17 mouse cellular contexts compared by ENCODE assay signal in the genomic region with DNA sequence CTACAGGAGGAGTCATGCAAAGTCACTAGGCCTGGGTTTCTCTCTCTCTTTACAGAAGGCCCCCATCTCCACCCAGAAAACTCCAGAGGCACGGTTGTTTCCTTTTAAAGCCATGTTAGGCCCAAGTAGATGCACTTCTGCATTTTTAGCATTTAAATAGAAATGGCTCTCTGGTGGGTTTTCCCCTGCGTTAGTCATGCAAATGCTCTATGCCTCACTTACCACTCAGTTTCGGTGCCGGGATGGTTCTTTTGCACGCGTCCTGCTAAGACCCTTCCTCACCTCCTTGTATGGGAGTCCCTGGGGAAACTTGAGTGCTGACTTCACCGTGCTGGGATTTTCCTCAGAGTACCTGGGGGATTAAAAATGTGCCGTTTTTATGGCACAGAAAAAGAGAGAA. TPM values are rescaled to one million over a fixed set of nuclear protein-coding genes. Genes with fewer than 3 reads are reported as not detected.
A peak's percentile ranks its signal among the peaks of the same experiment; 100 is the strongest.
DNase-seq lines count a peak whose midpoint lies in the region; ATAC-seq and TF ChIP-seq lines count a peak whose summit lies in the region.
"Had no signal": no experiment of that assay in that cellular context is flagged by ENCODE, and none has a peak within 500 bp of the region (broad histone marks: within the 10 kb centered on the region; RNA-seq: fewer than 3 reads in every experiment).

No protein-coding gene starts in this region.

- H3K27ac ChIP-seq in midbrain, postnatal 0 days (ENCODE audit: low read depth, low read length), result no peak overlapping the region
- no peak overlapping the region for H3K27ac ChIP-seq in midbrain, embryonic 16.5 days (ENCODE audit: low read length)
- no peak overlapping the region for H3K27ac ChIP-seq in bone marrow, adult 2 months (ENCODE audit: control insufficient read depth, insufficient read depth, low read depth, low read length, poor library complexity)
- H3K27ac ChIP-seq in midbrain, embryonic 15.5 days, result no peak overlapping the region
- H3K27ac ChIP-seq in intestine, embryonic 15.5 days, result no peak overlapping the region
- H3K27ac ChIP-seq: forebrain, embryonic 13.5 days; gastrocnemius, adult 2 months; heart, embryonic 15.5 days; neural tube, embryonic 13.5 days had no signal

- H3K4me1 ChIP-seq in midbrain, postnatal 0 days (ENCODE audit: insufficient read depth, low read length), result no peaks in the 10 kb centered on the region
- no peaks in the 10 kb centered on the region for H3K4me1 ChIP-seq in midbrain, embryonic 16.5 days (ENCODE audit: control insufficient read depth, insufficient read depth, low read length)
- H3K4me1 ChIP-seq in bone marrow, adult 2 months (ENCODE audit: control insufficient read depth, insufficient read depth, low read length), result peaks cover 1% of the 10 kb centered on the region
- no peaks in the 10 kb centered on the region for H3K4me1 ChIP-seq in midbrain, embryonic 15.5 days
- no peaks in the 10 kb centered on the region for H3K4me1 ChIP-seq in intestine, embryonic 15.5 days (replicated peaks)
- H3K4me1 ChIP-seq: neural tube, embryonic 13.5 days had no signal

- no peak overlapping the region for H3K9ac ChIP-seq in midbrain, postnatal 0 days (replicated peaks; ENCODE audit: low read length, poor library complexity, severe bottlenecking)
- H3K9ac ChIP-seq in midbrain, embryonic 16.5 days (ENCODE audit: low read depth, low read length), result no peak overlapping the region
- no peak overlapping the region for H3K9ac ChIP-seq in midbrain, embryonic 15.5 days
- H3K9ac ChIP-seq in intestine, embryonic 15.5 days, result no peak overlapping the region
- H3K9ac ChIP-seq: forebrain, embryonic 13.5 days; heart, embryonic 15.5 days; neural tube, embryonic 13.5 days had no signal

- no peak for TF ChIP-seq CTCF in midbrain, postnatal 0 days (IDR thresholded peaks at IDR 0.05)
- TF ChIP-seq CTCF in bone marrow, adult 2 months (IDR thresholded peaks at IDR 0.05; ENCODE audit: control insufficient read depth, insufficient read depth, low read length), result no peak

- no peaks in the 10 kb centered on the region for H3K9me3 ChIP-seq in midbrain, postnatal 0 days (ENCODE audit: low read length)
- H3K9me3 ChIP-seq in midbrain, embryonic 16.5 days (replicated peaks; ENCODE audit: control insufficient read depth, low read length, poor library complexity, severe bottlenecking), result no peaks in the 10 kb centered on the region
- H3K9me3 ChIP-seq in midbrain, embryonic 15.5 days, result no peaks in the 10 kb centered on the region
- no peaks in the 10 kb centered on the region for H3K9me3 ChIP-seq in intestine, embryonic 15.5 days
- H3K9me3 ChIP-seq: forebrain, embryonic 13.5 days; heart, embryonic 15.5 days; neural tube, embryonic 13.5 days had no signal

- no peak for TF ChIP-seq POLR2A in bone marrow, adult 2 months (IDR thresholded peaks at IDR 0.05; ENCODE audit: borderline replicate concordance, control insufficient read depth, low read depth, low read length)

- H3K4me2 ChIP-seq in midbrain, postnatal 0 days (ENCODE audit: low read depth, low read length, poor library complexity, severe bottlenecking), result no peak overlapping the region
- no peak overlapping the region for H3K4me2 ChIP-seq in midbrain, embryonic 16.5 days (ENCODE audit: low read length)
- no peak overlapping the region for H3K4me2 ChIP-seq in midbrain, embryonic 15.5 days
- H3K4me2 ChIP-seq in intestine, embryonic 15.5 days (replicated peaks), result no peak overlapping the region
- H3K4me2 ChIP-seq: forebrain, embryonic 13.5 days; heart, embryonic 15.5 days; midbrain, embryonic 11.5 days; neural tube, embryonic 13.5 days had no signal

- WGBS in midbrain, postnatal 0 days, result 58% methylated on average over 8 of the region's 8 CpGs
- 65% methylated on average over 8 of the region's 8 CpGs for WGBS in midbrain, embryonic 16.5 days
- 13% methylated on average over 8 of the region's 8 CpGs for WGBS in bone marrow, adult 2 months
- WGBS in midbrain, embryonic 15.5 days, result 63% methylated on average over 8 of the region's 8 CpGs
- WGBS in intestine, embryonic 15.5 days, result 78% methylated on average over 8 of the region's 8 CpGs

- peak; percentile 3 for DNase-seq in midbrain, postnatal 0 days (ENCODE audit: low spot score)
- DNase-seq in right cerebral cortex, postnatal 4 days, result no peak
- DNase-seq: adrenal gland, adult 2 months; gastrocnemius, adult 2 months; kidney, adult 11 months; layer of hippocampus, adult 9-11 months; left cerebral cortex, postnatal 4 days; right cerebral cortex, adult 18-20 months had no signal

- H3K36me3 ChIP-seq in midbrain, postnatal 0 days (ENCODE audit: insufficient read depth, low read length), result no peaks in the 10 kb centered on the region
- no peaks in the 10 kb centered on the region for H3K36me3 ChIP-seq in midbrain, embryonic 16.5 days (ENCODE audit: control insufficient read depth, insufficient read depth, low read length)
- no peaks in the 10 kb centered on the region for H3K36me3 ChIP-seq in midbrain, embryonic 15.5 days (replicated peaks)
- no peaks in the 10 kb centered on the region for H3K36me3 ChIP-seq in intestine, embryonic 15.5 days
- H3K36me3 ChIP-seq: heart, embryonic 15.5 days; neural tube, embryonic 13.5 days had no signal

- no peaks in the 10 kb centered on the region for H3K27me3 ChIP-seq in midbrain, postnatal 0 days (ENCODE audit: insufficient read depth, low read length)
- no peaks in the 10 kb centered on the region for H3K27me3 ChIP-seq in midbrain, embryonic 16.5 days (ENCODE audit: control insufficient read depth, insufficient read depth, low read depth, low read length)
- no peaks in the 10 kb centered on the region for H3K27me3 ChIP-seq in midbrain, embryonic 15.5 days (replicated peaks)
- H3K27me3 ChIP-seq in intestine, embryonic 15.5 days (replicated peaks), result no peaks in the 10 kb centered on the region
- H3K27me3 ChIP-seq: forebrain, embryonic 13.5 days; heart, embryonic 15.5 days; neural tube, embryonic 13.5 days had no signal

- no peak overlapping the region for H3K4me3 ChIP-seq in midbrain, postnatal 0 days (ENCODE audit: low read depth, low read length)
- H3K4me3 ChIP-seq in midbrain, embryonic 16.5 days (ENCODE audit: low read depth, low read length), result no peak overlapping the region
- peak overlapping the region; percentile 21 for H3K4me3 ChIP-seq in bone marrow, adult 2 months (replicated peaks; ENCODE audit: control insufficient read depth, low read depth, low read length)
- no peak overlapping the region for H3K4me3 ChIP-seq in midbrain, embryonic 15.5 days
- no peak overlapping the region for H3K4me3 ChIP-seq in intestine, embryonic 15.5 days (replicated peaks)
- H3K4me3 ChIP-seq: forebrain, embryonic 13.5 days; gastrocnemius, adult 2 months; heart, embryonic 15.5 days; neural tube, embryonic 13.5 days had no signal

- ATAC-seq in midbrain, postnatal 0 days (ENCODE audit: low FRiP score), result no peak
- ATAC-seq in midbrain, embryonic 16.5 days, result no peak
- 0 out of 2 replicates have a peak, but pooled peaks have one; percentile 3 for ATAC-seq in megakaryocyte progenitor cell, adult 5-6 weeks (replicated peaks; ENCODE audit: poor library complexity)
- no peak for ATAC-seq in midbrain, embryonic 15.5 days (replicated peaks)
- ATAC-seq in intestine, embryonic 15.5 days, result no peak
- ATAC-seq: forebrain, embryonic 13.5 days had no signal

RNA-seq across cellular contexts. Expression of a gene that starts 44.4 kb away (rescaled TPM):
- 4.1 and 5.1 TPM in 2 replicates for total RNA-seq in midbrain, postnatal 0 days (2014; rRNA removed)
- 3.6 and 3.7 TPM in 2 replicates for polyA plus RNA-seq in midbrain, postnatal 0 days (2015; fragmentation: Nextera tagmentation; extraction: Ambion mirVana)
- polyA plus RNA-seq in midbrain, embryonic 16.5 days (2015; fragmentation: Nextera tagmentation; extraction: Ambion mirVana), result 3.7 TPM in 2 replicates
- 8.6 and 13.6 TPM in 2 replicates for polyA plus RNA-seq in bone marrow, adult 2 months (2011; ENCODE audit: insufficient read depth, insufficient read length, low replicate concordance, missing spikeins)
- total RNA-seq in megakaryocyte progenitor cell, adult 5-6 weeks (2015), result 74.0 and 85.9 TPM in 2 replicates
- total RNA-seq in megakaryocyte progenitor cell, adult 5-6 weeks (2017), result 28.1 and 33.9 TPM in 2 replicates
- polyA plus RNA-seq in midbrain, embryonic 15.5 days (2015; fragmentation: Nextera tagmentation; extraction: Ambion mirVana), result 5.1 and 5.8 TPM in 2 replicates
- 26.3 and 31.1 TPM in 2 replicates for polyA plus RNA-seq in intestine, embryonic 15.5 days (2015; fragmentation: Nextera tagmentation; extraction: Ambion mirVana)

RNA-seq across cellular contexts. Expression of a gene that starts 55.3 kb away (rescaled TPM):
- total RNA-seq in midbrain, postnatal 0 days (2014; rRNA removed), result 7.3 and 11.4 TPM in 2 replicates
- polyA plus RNA-seq in midbrain, postnatal 0 days (2015; fragmentation: Nextera tagmentation; extraction: Ambion mirVana), result 6.3 and 7.0 TPM in 2 replicates
- polyA plus RNA-seq in midbrain, embryonic 16.5 days (2015; fragmentation: Nextera tagmentation; extraction: Ambion mirVana), result 8.5 and 9.9 TPM in 2 replicates
- polyA plus RNA-seq in bone marrow, adult 2 months (2011; ENCODE audit: insufficient read depth, insufficient read length, low replicate concordance, missing spikeins), result 12.6 and 23.1 TPM in 2 replicates
- 30.1 and 36.6 TPM in 2 replicates for total RNA-seq in megakaryocyte progenitor cell, adult 5-6 weeks (2015)
- 67.0 and 68.6 TPM in 2 replicates for total RNA-seq in megakaryocyte progenitor cell, adult 5-6 weeks (2017)
- polyA plus RNA-seq in midbrain, embryonic 15.5 days (2015; fragmentation: Nextera tagmentation; extraction: Ambion mirVana), result 9.6 and 9.8 TPM in 2 replicates
- polyA plus RNA-seq in intestine, embryonic 15.5 days (2015; fragmentation: Nextera tagmentation; extraction: Ambion mirVana), result 29.9 and 30.7 TPM in 2 replicates
